Mouse (Mus musculus) liver, embryonic 13.5 days (tissue): ENCODE measurements around the gene Misp. TPM values are rescaled to one million over a fixed set of nuclear protein-coding genes. Genes with fewer than 3 reads are reported as not detected.

Experiments
- microRNA-seq: library from miRNA; unstranded; fragments of <30 nt; microRNA quantifications from one replicate; pipeline ENCODE4, GENCODE M21; 2016
- polyA plus RNA-seq: library from polyadenylated mRNA; unstranded; fragments of >200 nt; fragmentation: Nextera tagmentation; extraction: Ambion mirVana; gene quantifications from 2 replicates; pipeline ENCODE4 v1.2.1, GENCODE M21; 2015

Misp gene
- polyA plus RNA-seq, 1 experiment from 2014 or later = 0.25 TPM

Small RNA genes lying within 50 kb of the gene (microRNA-seq; reads per million reads assigned to microRNA genes)
- not detected for gene Mir6910

Other genes starting within 250 kb of the Misp start
- not detected in 2 replicates for gene Theg, start 233.7 kb upstream of the Misp start, polyA plus RNA-seq
- not detected in 2 replicates for gene C2cd4c, start 207.0 kb upstream of the Misp start, polyA plus RNA-seq
- gene Shc2, start 183.1 kb upstream of the Misp start, polyA plus RNA-seq = 0.28 and 0.29 TPM in 2 replicates
- gene Odf3l2, start 175.3 kb upstream of the Misp start, polyA plus RNA-seq = not detected in 2 replicates
- 0.24 and 0.27 TPM in 2 replicates for gene Madcam1, start 156.4 kb upstream of the Misp start, polyA plus RNA-seq
- gene Tpgs1, start 151.6 kb upstream of the Misp start, polyA plus RNA-seq = 25.3 and 27.5 TPM in 2 replicates
- gene Cdc34, start 138.8 kb upstream of the Misp start, polyA plus RNA-seq = 164 and 166 TPM in 2 replicates
- 0.22 and 0.32 TPM in 2 replicates for gene Gzmm, start 132.0 kb upstream of the Misp start, polyA plus RNA-seq
- gene Bsg, start 116.5 kb upstream of the Misp start, polyA plus RNA-seq = 903 and 946 TPM in 2 replicates
- not detected in 2 replicates for gene Hcn2, start 104.4 kb upstream of the Misp start, polyA plus RNA-seq
- 20.0 and 20.8 TPM in 2 replicates for gene Polrmt, start 74.4 kb upstream of the Misp start, polyA plus RNA-seq
- not detected in 2 replicates for gene Fgf22, start 65.9 kb upstream of the Misp start, polyA plus RNA-seq
- gene Rnf126, start 54.0 kb upstream of the Misp start, polyA plus RNA-seq = 43.7 and 48.5 TPM in 2 replicates
- gene Fstl3, start 43.7 kb upstream of the Misp start, polyA plus RNA-seq = 0.58 and 0.68 TPM in 2 replicates
- 2.6 and 3.2 TPM in 2 replicates for gene Prss57, start 30.0 kb upstream of the Misp start, polyA plus RNA-seq
- 7.1 and 7.4 TPM in 2 replicates for gene Palm, start 27.4 kb upstream of the Misp start, polyA plus RNA-seq
- gene Ptbp1, start 33.4 kb downstream of the Misp start, polyA plus RNA-seq = 136 and 175 TPM in 2 replicates
- 54.8 and 64.6 TPM in 2 replicates for gene Prtn3, start 53.5 kb downstream of the Misp start, polyA plus RNA-seq
- 5.7 and 5.8 TPM in 2 replicates for gene Plppr3, start 53.6 kb downstream of the Misp start, polyA plus RNA-seq
- gene Elane, start 65.3 kb downstream of the Misp start, polyA plus RNA-seq = 47.1 and 59.3 TPM in 2 replicates
- not detected in 2 replicates for gene Cfd, start 69.9 kb downstream of the Misp start, polyA plus RNA-seq
- 16.9 and 19.0 TPM in 2 replicates for gene Med16, start 87.9 kb downstream of the Misp start, polyA plus RNA-seq
- gene Gm26602, start 89.9 kb downstream of the Misp start, polyA plus RNA-seq = 11.3 TPM in 1 of 2 replicates, not detected in the other
- gene Kiss1r, start 96.0 kb downstream of the Misp start, polyA plus RNA-seq = 0.19 and 0.28 TPM in 2 replicates
- 63.0 and 63.8 TPM in 2 replicates for gene R3hdm4, start 100.2 kb downstream of the Misp start, polyA plus RNA-seq
- 5.4 and 5.7 TPM in 2 replicates for gene Arid3a, start 106.1 kb downstream of the Misp start, polyA plus RNA-seq
- 78.2 and 83.0 TPM in 2 replicates for gene Wdr18, start 139.2 kb downstream of the Misp start, polyA plus RNA-seq
- gene Grin3b, start 149.7 kb downstream of the Misp start, polyA plus RNA-seq = 0.07 and 0.10 TPM in 2 replicates
- 8.2 TPM in 2 replicates for gene Tmem259, start 163.3 kb downstream of the Misp start, polyA plus RNA-seq
- 45.8 and 49.6 TPM in 2 replicates for gene Cnn2, start 167.6 kb downstream of the Misp start, polyA plus RNA-seq
- gene Abca7, start 175.5 kb downstream of the Misp start, polyA plus RNA-seq = 6.3 and 7.4 TPM in 2 replicates
- gene Arhgap45, start 195.7 kb downstream of the Misp start, polyA plus RNA-seq = 14.3 and 14.9 TPM in 2 replicates
- 120 and 122 TPM in 2 replicates for gene Polr2e, start 218.8 kb downstream of the Misp start, polyA plus RNA-seq
- 677 TPM in 2 replicates for gene Gpx4, start 226.2 kb downstream of the Misp start, polyA plus RNA-seq